Mouse (Mus musculus) forebrain, embryonic 11.5 days (tissue): Measurements from ENCODE around the gene Ttc16. TPM values are rescaled to one million over a fixed set of nuclear protein-coding genes. Genes with fewer than 3 reads are reported as not detected.
A peak's percentile ranks its signal among the peaks of the same experiment; 100 is the strongest.

Experiments
- ATAC-seq: fragments of 200-750 bp; cut with Nextera tagmentation; replicated peaks from 2 replicates; pipeline ENCODE4 v1.8.0; 2017; ENCODE audit warnings: moderate TSS enrichment; ENCODE audit not compliant: low FRiP score
- DNase-seq: peaks from one replicate; pipeline ENCODE4 v3.0.0-alpha.2; 2017; ENCODE audit warnings: low spot score
- H3K27ac ChIP-seq: fragments of 300-500 bp; sonication (generic); 2 replicates; pipeline ENCODE4 v1.5.1; 2014; ENCODE audit warnings: low read depth, low read length
- H3K27me3 ChIP-seq: fragments of 300-500 bp; sonication (generic); 2 replicates; pipeline ENCODE4 v1.6.1; 2014; ENCODE audit warnings: mild to moderate bottlenecking, low read length, mixed read lengths; ENCODE audit not compliant: control insufficient read depth, insufficient read depth
- H3K36me3 ChIP-seq: fragments of 300-500 bp; sonication (generic); 2 replicates; pipeline ENCODE4 v1.6.1; 2014; ENCODE audit warnings: mild to moderate bottlenecking, low read length, moderate library complexity, mixed read lengths; ENCODE audit not compliant: control insufficient read depth, insufficient read depth
- H3K4me1 ChIP-seq: fragments of 300-500 bp; sonication (generic); replicated peaks from 2 replicates; pipeline ENCODE4 v1.6.1; 2014; ENCODE audit warnings: low read length, mixed read lengths; ENCODE audit not compliant: control insufficient read depth, insufficient read depth
- H3K4me2 ChIP-seq: fragments of 300-500 bp; sonication (generic); 2 replicates; pipeline ENCODE4 v1.6.1; 2014; ENCODE audit warnings: low read depth, mild to moderate bottlenecking, low read length, moderate library complexity, mixed read lengths; ENCODE audit not compliant: severe bottlenecking
- H3K4me3 ChIP-seq: fragments of 300-500 bp; sonication (generic); 2 replicates; pipeline ENCODE4 v1.5.1; 2014; ENCODE audit warnings: low read depth, low read length
- H3K9ac ChIP-seq: fragments of 300-500 bp; sonication (generic); 2 replicates; pipeline ENCODE4 v1.6.1; 2014; ENCODE audit warnings: low read length
- H3K9me3 ChIP-seq: fragments of 300-500 bp; sonication (generic); 2 replicates; pipeline ENCODE4 v1.6.1; 2016; ENCODE audit warnings: low read length, mixed read lengths; ENCODE audit not compliant: control insufficient read depth
- WGBS: fragments of 180-500 bp; shearing (Covaris S2); extraction: QIAGEN DNeasy Blood & Tissue Kit; methylation state at CpG from one replicate; pipeline ENCODE4 v1.1.7; 2014; 5-methylcytosine and 5-hydroxymethylcytosine counted together
- polyA plus RNA-seq: library from polyadenylated mRNA; unstranded; fragments of >200 nt; fragmentation: Nextera tagmentation; extraction: Ambion mirVana; gene quantifications from 2 replicates; pipeline ENCODE4 v1.2.1, GENCODE M21; 2014

Ttc16 gene
- polyA plus RNA-seq, 1 experiment from 2014 or later: 0.80 TPM

GRCm38 (mm10) chr2:32712934-32713817 lies 62.3 kb downstream of the Ttc16 start, which contains the start of gene Cdk9:
Cdk9 (minus strand) TSS chr2:32713076.
- Histone ChIP-seq H3K36me3 (peaks cover 16% of the 10 kb centered on the region; the same call in 1 of the 2 replicates), H3K4me1 (peaks cover 4% of the 10 kb centered on the region), H3K27me3 (no peaks in the 10 kb centered on the region), H3K4me2 (peak within 1 kb of the TSS; percentile 67), H3K9me3 (no peaks in the 10 kb centered on the region), H3K27ac (peak within 1 kb of the TSS; percentile 93), H3K9ac (peak within 1 kb of the TSS; percentile 71), H3K4me3 (peak within 1 kb of the TSS; percentile 91)
- peak; percentile 87 for ATAC-seq
- WGBS: under 1% methylated on average over 52 of the region's 79 CpGs
- DNase-seq: peak; percentile 95

- WGBS: under 1% methylated on average over 40 of the region's 44 CpGs
- peak overlapping the region; percentile 71 for H3K9ac ChIP-seq
- H3K27me3 ChIP-seq: no peaks in the 10 kb centered on the region
- H3K4me3 ChIP-seq: peak overlapping the region; percentile 91
- H3K27ac ChIP-seq: peak overlapping the region; percentile 93
- DNase-seq: peak; percentile 98
- H3K36me3 ChIP-seq: peaks cover 19% of the 10 kb centered on the region; the same call in 1 of the 2 replicates
- ATAC-seq: peak; percentile 88
- peaks cover 4% of the 10 kb centered on the region for H3K4me1 ChIP-seq
- H3K9me3 ChIP-seq: no peaks in the 10 kb centered on the region
- H3K4me2 ChIP-seq: peak overlapping the region; percentile 67
Observed at GRCm38 (mm10) chr2:32712586-32712933, 62.9 kb downstream of the Ttc16 start.

GRCm38 (mm10) chr2:32712108-32712551 lies 63.3 kb downstream of the Ttc16 start:
- Histone ChIP-seq H3K9ac (peak overlapping the region; percentile 71), H3K27ac (peak overlapping the region; percentile 37; the same call in 1 of the 2 replicates), H3K36me3 (peaks cover 19% of the 10 kb centered on the region; the same call in 1 of the 2 replicates), H3K27me3 (no peaks in the 10 kb centered on the region), H3K9me3 (no peaks in the 10 kb centered on the region), H3K4me2 (peak overlapping the region; percentile 67), H3K4me1 (peaks cover 4% of the 10 kb centered on the region), H3K4me3 (peak overlapping the region; percentile 91)
- DNase-seq: peak; percentile 80
- ATAC-seq: peak; percentile 48
- WGBS: under 1% methylated on average over 41 of the region's 41 CpGs

- peaks cover 22% of the 10 kb centered on the region; the same call in 1 of the 2 replicates for H3K36me3 ChIP-seq
- H3K4me3 ChIP-seq: peak overlapping the region; percentile 91
- peak overlapping the region; percentile 67 for H3K4me2 ChIP-seq
- ATAC-seq (no peak), DNase-seq (no peak)
- H3K27ac ChIP-seq: no peak overlapping the region
- peak overlapping the region; percentile 71 for H3K9ac ChIP-seq
- H3K4me1 ChIP-seq: peaks cover 4% of the 10 kb centered on the region
- 33% methylated on average over 9 of the region's 9 CpGs for WGBS
- H3K9me3 ChIP-seq: no peaks in the 10 kb centered on the region
- no peaks in the 10 kb centered on the region for H3K27me3 ChIP-seq
Observed at GRCm38 (mm10) chr2:32711301-32712056, 64.0 kb downstream of the Ttc16 start.

GRCm38 (mm10) chr2:32710425-32710824 lies 65.0 kb downstream of the Ttc16 start:
- Histone ChIP-seq H3K27me3 (no peaks in the 10 kb centered on the region), H3K36me3 (peaks cover 28% of the 10 kb centered on the region; the same call in 1 of the 2 replicates), H3K4me1 (peaks cover 4% of the 10 kb centered on the region)

GRCm38 (mm10) chr2:32709521-32710137 lies 65.8 kb downstream of the Ttc16 start:
- H3K4me3 ChIP-seq: no peak overlapping the region
- H3K36me3 ChIP-seq: peaks cover 28% of the 10 kb centered on the region; the same call in 1 of the 2 replicates
- no peak for ATAC-seq

More at GRCm38 (mm10) chr2:32710425-32710824, 65.0 kb downstream of the Ttc16 start:
- H3K9me3 ChIP-seq: no peaks in the 10 kb centered on the region
- no peak overlapping the region for H3K4me2 ChIP-seq
- no peak overlapping the region for H3K9ac ChIP-seq
- DNase-seq (no peak), ATAC-seq (no peak)
- 86% methylated on average over 5 of the region's 5 CpGs for WGBS
- H3K4me3 ChIP-seq: no peak overlapping the region
- no peak overlapping the region for H3K27ac ChIP-seq

GRCm38 (mm10) chr2:32708643-32709042 lies 66.8 kb downstream of the Ttc16 start:
- DNase-seq (peak; percentile 88), ATAC-seq (no peak)
- H3K27ac ChIP-seq: no peak overlapping the region
- no peak overlapping the region for H3K9ac ChIP-seq
- H3K4me2 ChIP-seq: no peak overlapping the region
- H3K4me3 ChIP-seq: no peak overlapping the region
- peaks cover 28% of the 10 kb centered on the region; the same call in 1 of the 2 replicates for H3K36me3 ChIP-seq
- no peaks in the 10 kb centered on the region for H3K27me3 ChIP-seq
- 49% methylated on average over 3 of the region's 3 CpGs for WGBS
- H3K9me3 ChIP-seq: no peaks in the 10 kb centered on the region
- peaks cover 4% of the 10 kb centered on the region for H3K4me1 ChIP-seq

More at GRCm38 (mm10) chr2:32709521-32710137, 65.8 kb downstream of the Ttc16 start:
- Histone ChIP-seq H3K9me3 (no peaks in the 10 kb centered on the region), H3K27ac (no peak overlapping the region), H3K4me1 (peaks cover 4% of the 10 kb centered on the region), H3K27me3 (no peaks in the 10 kb centered on the region), H3K4me2 (no peak overlapping the region), H3K9ac (no peak overlapping the region)
- 94% methylated on average over 20 of the region's 20 CpGs for WGBS
- DNase-seq: no peak
